Mouse (Mus musculus) yolk sac, embryonic 10.5 days (tissue): Measurements from ENCODE around the gene Carm1.
A peak's percentile ranks its signal among the peaks of the same experiment; 100 is the strongest.
"Not testable (repeated sequence)": the region's sequence is repeated elsewhere in the genome, so short reads cannot be mapped to it uniquely, and the experiment has no call there.

ENCODE experiments used
- DNase-seq: peaks from one replicate; pipeline ENCODE4 v3.0.0-alpha.2; 2017; ENCODE audit warnings: low spot score

Carm1 gene

GRCm38 (mm10) chr9:21539981-21540753, 6.5 kb upstream of the Carm1 start:
- DNase-seq = peak; percentile 43

- DNase-seq = not testable (repeated sequence)
These were observed 4.7 kb upstream of the Carm1 start for GRCm38 (mm10) chr9:21542001-21542400.

- no peak for DNase-seq
These were observed 1.3 kb upstream of the Carm1 start for GRCm38 (mm10) chr9:21545351-21545915.

- peak; percentile 99 for DNase-seq
These were observed 542 bp upstream of the Carm1 start for GRCm38 (mm10) chr9:21545916-21546788.

GRCm38 (mm10) chr9:21547075-21547941, 614 bp downstream of the Carm1 start:
- DNase-seq = peak; percentile 73

GRCm38 (mm10) chr9:21551049-21551448, 4.4 kb downstream of the Carm1 start:
- DNase-seq = no peak

GRCm38 (mm10) chr9:21553607-21554273, 7.0 kb downstream of the Carm1 start:
- DNase-seq = no peak

- no peak for DNase-seq
These were observed 8.6 kb downstream of the Carm1 start for GRCm38 (mm10) chr9:21555198-21555742.

GRCm38 (mm10) chr9:21556996-21557395, 10.3 kb downstream of the Carm1 start:
- no peak for DNase-seq

GRCm38 (mm10) chr9:21557556-21557955, 10.9 kb downstream of the Carm1 start:
- DNase-seq = no peak

GRCm38 (mm10) chr9:21558366-21558765, 11.7 kb downstream of the Carm1 start:
- peak; percentile 48 for DNase-seq

- no peak for DNase-seq
These were observed 12.5 kb downstream of the Carm1 start for GRCm38 (mm10) chr9:21559151-21559550.

GRCm38 (mm10) chr9:21564420-21564819, 17.7 kb downstream of the Carm1 start:
- no peak for DNase-seq

- no peak for DNase-seq
These were observed 18.4 kb downstream of the Carm1 start for GRCm38 (mm10) chr9:21565004-21565586.

GRCm38 (mm10) chr9:21566538-21566937, 19.8 kb downstream of the Carm1 start:
- no peak for DNase-seq

- no peak for DNase-seq
These were observed 20.4 kb downstream of the Carm1 start for GRCm38 (mm10) chr9:21567051-21567450.

GRCm38 (mm10) chr9:21568657-21569255, 22.1 kb downstream of the Carm1 start:
- no peak for DNase-seq

GRCm38 (mm10) chr9:21574012-21574801, 27.5 kb downstream of the Carm1 start:
- no peak for DNase-seq

- no peak for DNase-seq
These were observed 28.6 kb downstream of the Carm1 start for GRCm38 (mm10) chr9:21575253-21575652.
